Comparison of ENCODE assay signal across 8 mouse cellular contexts in genomic region chr11:90387501-90388440, GRCm38 (mm10). TPM values are rescaled to one million over a fixed set of nuclear protein-coding genes. Genes with fewer than 3 reads are reported as not detected.
A peak's percentile ranks its signal among the peaks of the same experiment; 100 is the strongest.
DNase-seq lines count a peak whose midpoint lies in the region; ATAC-seq and TF ChIP-seq lines count a peak whose summit lies in the region.

No protein-coding gene starts in this region.

- no peak for TF ChIP-seq CTCF in cortical plate, adult 2 months (IDR thresholded peaks at IDR 0.05; ENCODE audit: extremely low read depth, insufficient read depth, low read length)
- no peak for TF ChIP-seq CTCF in hindbrain, postnatal 0 days (IDR thresholded peaks at IDR 0.05; ENCODE audit: low read depth)

- peak overlapping the region; percentile 95 for H3K4me2 ChIP-seq in kidney, embryonic 14.5 days (replicated peaks; ENCODE audit: low read depth, low read length)
- peak overlapping the region; percentile 81 for H3K4me2 ChIP-seq in hindbrain, postnatal 0 days (ENCODE audit: low read depth, low read length)
- peak overlapping the region; percentile 96 for H3K4me2 ChIP-seq in neural tube, embryonic 15.5 days

- no peak for DNase-seq in kidney, adult 18-20 months
- DNase-seq in hindbrain, postnatal 0 days (ENCODE audit: low spot score), result no peak
- DNase-seq in Muller cell, postnatal 12 days (ENCODE audit: inconsistent ontology term), result no peak
- no peak for DNase-seq in frontal cortex, postnatal 25 days (ENCODE audit: low spot score in 2 of 2)
- DNase-seq in ovary, adult 18-20 months (ENCODE audit: low spot score), result no peak

- H3K9ac ChIP-seq in kidney, embryonic 14.5 days (ENCODE audit: low read depth, low read length), result no peak overlapping the region
- no peak overlapping the region for H3K9ac ChIP-seq in hindbrain, postnatal 0 days (replicated peaks; ENCODE audit: low read length)
- H3K9ac ChIP-seq in neural tube, embryonic 15.5 days (replicated peaks), result no peak overlapping the region

- H3K27ac ChIP-seq in kidney, embryonic 14.5 days (ENCODE audit: low read depth, low read length), result no peak overlapping the region
- H3K27ac ChIP-seq in cortical plate, adult 2 months (ENCODE audit: insufficient read depth, low read length), result no peak overlapping the region; the same call in 1 of the 2 replicates
- no peak overlapping the region for H3K27ac ChIP-seq in hindbrain, postnatal 0 days
- H3K27ac ChIP-seq in neural tube, embryonic 15.5 days (replicated peaks), result no peak overlapping the region

- 43% methylated on average over 32 of the region's 32 CpGs for WGBS in kidney, embryonic 14.5 days
- 55% methylated on average over 32 of the region's 32 CpGs for WGBS in hindbrain, postnatal 0 days
- WGBS in neural tube, embryonic 15.5 days, result 45% methylated on average over 32 of the region's 32 CpGs

- H3K9me3 ChIP-seq in kidney, embryonic 14.5 days (ENCODE audit: control insufficient read depth, low read length), result no peaks in the 10 kb centered on the region
- no peaks in the 10 kb centered on the region for H3K9me3 ChIP-seq in hindbrain, postnatal 0 days (ENCODE audit: low read length)
- H3K9me3 ChIP-seq in neural tube, embryonic 15.5 days (replicated peaks), result no peaks in the 10 kb centered on the region

- peak overlapping the region; percentile 48; the same call in 1 of the 2 replicates for H3K4me3 ChIP-seq in kidney, embryonic 14.5 days (ENCODE audit: low read length)
- H3K4me3 ChIP-seq in cortical plate, adult 2 months (ENCODE audit: insufficient read depth, low read length), result peak overlapping the region; percentile 83
- H3K4me3 ChIP-seq in hindbrain, postnatal 0 days (ENCODE audit: low read length), result peak overlapping the region; percentile 49
- H3K4me3 ChIP-seq in neural tube, embryonic 15.5 days (replicated peaks), result peak overlapping the region; percentile 51

- H3K27me3 ChIP-seq in kidney, embryonic 14.5 days (ENCODE audit: control insufficient read depth, insufficient read depth, low read length), result peaks cover 22% of the 10 kb centered on the region; the same call in 1 of the 2 replicates
- no peaks in the 10 kb centered on the region for H3K27me3 ChIP-seq in hindbrain, postnatal 0 days (ENCODE audit: insufficient read depth, low read length)
- peaks cover 50% of the 10 kb centered on the region for H3K27me3 ChIP-seq in neural tube, embryonic 15.5 days (replicated peaks)

- no peak for TF ChIP-seq POLR2A in cortical plate, adult 2 months (IDR thresholded peaks at IDR 0.05; ENCODE audit: extremely low read depth, insufficient read depth, low read length)

- no peaks in the 10 kb centered on the region for H3K36me3 ChIP-seq in kidney, embryonic 14.5 days (ENCODE audit: control insufficient read depth, insufficient read depth, low read length)
- no peaks in the 10 kb centered on the region for H3K36me3 ChIP-seq in hindbrain, postnatal 0 days (ENCODE audit: insufficient read depth, low read length)
- H3K36me3 ChIP-seq in neural tube, embryonic 15.5 days, result no peaks in the 10 kb centered on the region

- H3K4me1 ChIP-seq in kidney, embryonic 14.5 days (ENCODE audit: control insufficient read depth, insufficient read depth, low read length), result peaks cover 17% of the 10 kb centered on the region; the same call in 1 of the 2 replicates
- H3K4me1 ChIP-seq in cortical plate, adult 2 months (ENCODE audit: control insufficient read depth, insufficient read depth, low read length), result peaks cover 5% of the 10 kb centered on the region; the same call in 1 of the 2 replicates
- H3K4me1 ChIP-seq in hindbrain, postnatal 0 days (ENCODE audit: insufficient read depth, low read length), result peaks cover 8% of the 10 kb centered on the region; the same call in 1 of the 2 replicates
- peaks cover 34% of the 10 kb centered on the region for H3K4me1 ChIP-seq in neural tube, embryonic 15.5 days

- no peak for ATAC-seq in kidney, embryonic 14.5 days (ENCODE audit: low FRiP score, low TSS enrichment)
- no peak for ATAC-seq in hindbrain, postnatal 0 days
- ATAC-seq in neural tube, embryonic 15.5 days (ENCODE audit: low FRiP score), result no peak

RNA-seq across cellular contexts. Expression of gene Hlf, which starts 2.9 kb away (rescaled TPM):
- polyA plus RNA-seq in kidney, embryonic 14.5 days (2014; fragmentation: Nextera tagmentation; extraction: Ambion mirVana), result 1.5 and 1.7 TPM in 2 replicates
- 121 and 125 TPM in 2 replicates for polyA plus RNA-seq in cortical plate, adult 2 months (2012; rRNA removed)
- 4.6 and 10.4 TPM in 2 replicates for total RNA-seq in hindbrain, postnatal 0 days (2014; rRNA removed)
- 9.6 and 10.2 TPM in 2 replicates for polyA plus RNA-seq in hindbrain, postnatal 0 days (2015; fragmentation: Nextera tagmentation; extraction: Ambion mirVana)
- polyA plus RNA-seq in neural tube, embryonic 15.5 days (2015; fragmentation: Nextera tagmentation; extraction: Ambion mirVana), result 2.6 and 3.2 TPM in 2 replicates

Comparison
In these comparisons a context has a peak if more than half of its experiments do, and no peak if none do; other contexts are left out.
1. RNA of gene Hlf, which starts 2.9 kb away (polyA plus RNA-seq): 121 to 125 TPM in cortical plate, adult 2 months; 9.6 to 10.2 TPM in hindbrain, postnatal 0 days, 2.6 to 3.2 TPM in neural tube, embryonic 15.5 days and 1.5 to 1.7 TPM in kidney, embryonic 14.5 days; every median in the first group is over 10 times any median in the second.
2. Peak in every context shown above with its lines, with median percentiles within 50 percentile points of each other: H3K4me2 ChIP-seq and H3K4me3 ChIP-seq.